Comparison of ENCODE assay signal across 10 mouse cellular contexts in the genomic region with DNA sequence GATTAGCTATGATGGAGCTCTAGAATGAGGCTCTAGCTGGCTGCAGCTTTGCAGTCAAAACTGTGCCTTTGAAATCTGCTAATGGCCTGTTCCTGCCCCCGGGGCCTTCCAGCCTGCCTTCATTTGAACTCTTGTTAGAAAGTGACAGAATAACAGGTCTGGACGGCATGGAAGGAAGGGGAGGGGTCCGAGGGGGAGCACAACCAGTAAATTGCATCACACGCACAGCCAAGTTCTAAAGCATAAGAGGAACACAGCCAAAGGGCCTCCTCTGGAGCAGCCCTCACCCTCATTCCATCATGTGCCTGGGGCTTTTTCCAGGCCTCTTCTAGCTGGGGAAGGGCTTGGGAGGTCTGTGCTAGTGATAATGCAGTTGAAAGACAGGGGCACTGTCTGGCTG.
DNase-seq lines count a peak whose midpoint lies in the region; ATAC-seq and TF ChIP-seq lines count a peak whose summit lies in the region.
"Had no signal": no experiment of that assay in that cellular context is flagged by ENCODE, and none has a peak within 500 bp of the region (broad histone marks: within the 10 kb centered on the region; RNA-seq: fewer than 3 reads in every experiment).

No protein-coding gene starts in this region.

- H3K79me2 ChIP-seq in liver, adult 2 months (ENCODE audit: control insufficient read depth, insufficient read depth, low read length): no peaks in the 10 kb centered on the region

- H3K4me1 ChIP-seq in liver, adult 2 months (ENCODE audit: control insufficient read depth, insufficient read depth, low read length): no peaks in the 10 kb centered on the region
- no peaks in the 10 kb centered on the region for H3K4me1 ChIP-seq in liver, postnatal 0 days (ENCODE audit: insufficient read depth)
- peaks cover 21% of the 10 kb centered on the region for H3K4me1 ChIP-seq in kidney, adult 2 months (ENCODE audit: control insufficient read depth, insufficient read depth, low read length)
- no peaks in the 10 kb centered on the region for H3K4me1 ChIP-seq in lung, postnatal 0 days (ENCODE audit: insufficient read depth, low read depth, low read length)

- TF ChIP-seq CTCF in gastrocnemius, adult 2 months (IDR thresholded peaks at IDR 0.05): no peak
- no peak for TF ChIP-seq CTCF in liver, adult 2 months (IDR thresholded peaks at IDR 0.05; ENCODE audit: low read depth, low read length)
- TF ChIP-seq CTCF in liver, postnatal 0 days (IDR thresholded peaks at IDR 0.05; ENCODE audit: low read depth): no peak
- TF ChIP-seq CTCF in kidney, adult 2 months (conservative IDR thresholded peaks at IDR 0.05; ENCODE audit: insufficient read depth, insufficient read length, low read depth, low read length): no peak
- TF ChIP-seq CTCF in lung, postnatal 0 days (IDR thresholded peaks at IDR 0.05): no peak

- no peak for TF ChIP-seq POLR2A in liver, adult 2 months (IDR thresholded peaks at IDR 0.05; ENCODE audit: extremely low read depth, insufficient read depth, low read length)
- no peak for TF ChIP-seq POLR2A in kidney, adult 2 months (IDR thresholded peaks at IDR 0.05; ENCODE audit: low read depth, low read length)

- no peak for ATAC-seq in liver, postnatal 0 days
- peak; percentile 39 for ATAC-seq in lung, postnatal 0 days

- no peak overlapping the region for H3K9ac ChIP-seq in liver, adult 2 months (ENCODE audit: low read depth, low read length)
- no peak overlapping the region for H3K9ac ChIP-seq in liver, postnatal 0 days (replicated peaks)
- H3K9ac ChIP-seq in lung, postnatal 0 days (replicated peaks; ENCODE audit: low read depth): no peak overlapping the region

- 55% methylated on average over 4 of the region's 4 CpGs for WGBS in liver, adult 2 months
- 30% methylated on average over 4 of the region's 4 CpGs for WGBS in liver, postnatal 0 days (ENCODE audit: insufficient replicate concordance)
- WGBS in kidney, adult 2 months: 30% methylated on average over 4 of the region's 4 CpGs
- WGBS in lung, postnatal 0 days: 26% methylated on average over 4 of the region's 4 CpGs

- H3K4me3 ChIP-seq in gastrocnemius, adult 2 months: no peak overlapping the region
- H3K4me3 ChIP-seq in liver, adult 2 months (ENCODE audit: insufficient read depth, low read depth, low read length): no peak overlapping the region
- no peak overlapping the region for H3K4me3 ChIP-seq in liver, postnatal 0 days (ENCODE audit: low read depth, low read length)
- no peak overlapping the region for H3K4me3 ChIP-seq in kidney, adult 2 months (ENCODE audit: insufficient read depth, low read depth, low read length)
- no peak overlapping the region for H3K4me3 ChIP-seq in lung, postnatal 0 days (ENCODE audit: low read depth, low read length)

- TF ChIP-seq EP300 in liver, postnatal 0 days (IDR thresholded peaks at IDR 0.05; ENCODE audit: low read depth): no peak
- TF ChIP-seq EP300 in lung, postnatal 0 days (IDR thresholded peaks at IDR 0.05): no peak

- H3K36me3 ChIP-seq in liver, adult 2 months (ENCODE audit: control insufficient read depth, insufficient read depth, low read length): no peaks in the 10 kb centered on the region
- no peaks in the 10 kb centered on the region for H3K36me3 ChIP-seq in liver, postnatal 0 days (replicated peaks; ENCODE audit: insufficient read depth, low read length)
- no peaks in the 10 kb centered on the region for H3K36me3 ChIP-seq in kidney, adult 2 months (ENCODE audit: control insufficient read depth, insufficient read depth, low read length)
- H3K36me3 ChIP-seq in lung, postnatal 0 days (ENCODE audit: insufficient read depth, low read length): no peaks in the 10 kb centered on the region

- intact Hi-C loops in gastrocnemius, adult 2 months (cut with DNase I): no loop called here
- intact Hi-C loops in gastrocnemius, postnatal 14 days (cut with DNase I; ENCODE audit: low total_unique reads): no loop called here

- H3K9me3 ChIP-seq in liver, postnatal 0 days (ENCODE audit: low read length): no peaks in the 10 kb centered on the region
- H3K9me3 ChIP-seq in lung, postnatal 0 days (ENCODE audit: low read length): no peaks in the 10 kb centered on the region

- peak overlapping the region; percentile 69 for H3K27ac ChIP-seq in gastrocnemius, adult 2 months
- H3K27ac ChIP-seq in liver, adult 2 months (replicated peaks; ENCODE audit: insufficient read depth, low read depth, low read length): no peak overlapping the region
- H3K27ac ChIP-seq in liver, postnatal 0 days (ENCODE audit: low read depth): no peak overlapping the region
- H3K27ac ChIP-seq in kidney, adult 2 months (ENCODE audit: insufficient read depth, low read depth, low read length): no peak overlapping the region
- H3K27ac ChIP-seq in lung, postnatal 0 days (ENCODE audit: low read length): no peak overlapping the region
- H3K27ac ChIP-seq: macrophage had no signal

- no peak overlapping the region for H3K4me2 ChIP-seq in liver, postnatal 0 days (ENCODE audit: low read depth, low read length)
- no peak overlapping the region for H3K4me2 ChIP-seq in lung, postnatal 0 days (replicated peaks; ENCODE audit: low read depth, low read length)

- H3K27me3 ChIP-seq in liver, adult 2 months (ENCODE audit: control insufficient read depth, insufficient read depth, low read length): no peaks in the 10 kb centered on the region
- no peaks in the 10 kb centered on the region for H3K27me3 ChIP-seq in liver, postnatal 0 days (ENCODE audit: insufficient read depth, low read length)
- no peaks in the 10 kb centered on the region for H3K27me3 ChIP-seq in kidney, adult 2 months (replicated peaks; ENCODE audit: control insufficient read depth, insufficient read depth, low read length)
- no peaks in the 10 kb centered on the region for H3K27me3 ChIP-seq in lung, postnatal 0 days (replicated peaks; ENCODE audit: insufficient read depth, low read length)

- no peak for DNase-seq in gastrocnemius, adult 2 months
- no peak for DNase-seq in gastrocnemius, postnatal 14 days
- peak; percentile 3 for DNase-seq in liver, adult 2 months (ENCODE audit: extremely low read depth, low read depth, low spot score)
- DNase-seq in liver, postnatal 0 days: no peak
- DNase-seq in kidney, adult 2 months: peak; percentile 51
- peak; percentile 40 for DNase-seq in lung, postnatal 0 days (ENCODE audit: low spot score)
- DNase-seq in cerebellum, adult 8-10 months: no peak
- no peak for DNase-seq in adrenal gland, postnatal 10 days
- DNase-seq: cerebellum, postnatal 14 days had no signal

Comparison
In these comparisons a context has a peak if more than half of its experiments do, and no peak if none do; other contexts are left out.
1. DNase-seq: peak in liver, adult 2 months (single experiment), kidney, adult 2 months (single experiment) and lung, postnatal 0 days (single experiment); none in gastrocnemius, adult 2 months (single experiment), gastrocnemius, postnatal 14 days (single experiment), liver, postnatal 0 days (single experiment), cerebellum, adult 8-10 months (single experiment) and adrenal gland, postnatal 10 days (single experiment).